Mouse (Mus musculus) CD4-positive, CD25-positive, alpha-beta regulatory T cell (primary cell): ENCODE results near the gene Rnf138rt1. TPM values are rescaled to one million over a fixed set of nuclear protein-coding genes. Genes with fewer than 3 reads are reported as not detected.

ENCODE experiments used
- polyA plus RNA-seq: library from polyadenylated mRNA; unstranded; fragments of 100-300 nt; shearing (Covaris generic); gene quantifications from one replicate; pipeline ENCODE4 v1.2.1, GENCODE M21; 2017

Gene Rnf138rt1
- polyA plus RNA-seq: not detected

DNA sequence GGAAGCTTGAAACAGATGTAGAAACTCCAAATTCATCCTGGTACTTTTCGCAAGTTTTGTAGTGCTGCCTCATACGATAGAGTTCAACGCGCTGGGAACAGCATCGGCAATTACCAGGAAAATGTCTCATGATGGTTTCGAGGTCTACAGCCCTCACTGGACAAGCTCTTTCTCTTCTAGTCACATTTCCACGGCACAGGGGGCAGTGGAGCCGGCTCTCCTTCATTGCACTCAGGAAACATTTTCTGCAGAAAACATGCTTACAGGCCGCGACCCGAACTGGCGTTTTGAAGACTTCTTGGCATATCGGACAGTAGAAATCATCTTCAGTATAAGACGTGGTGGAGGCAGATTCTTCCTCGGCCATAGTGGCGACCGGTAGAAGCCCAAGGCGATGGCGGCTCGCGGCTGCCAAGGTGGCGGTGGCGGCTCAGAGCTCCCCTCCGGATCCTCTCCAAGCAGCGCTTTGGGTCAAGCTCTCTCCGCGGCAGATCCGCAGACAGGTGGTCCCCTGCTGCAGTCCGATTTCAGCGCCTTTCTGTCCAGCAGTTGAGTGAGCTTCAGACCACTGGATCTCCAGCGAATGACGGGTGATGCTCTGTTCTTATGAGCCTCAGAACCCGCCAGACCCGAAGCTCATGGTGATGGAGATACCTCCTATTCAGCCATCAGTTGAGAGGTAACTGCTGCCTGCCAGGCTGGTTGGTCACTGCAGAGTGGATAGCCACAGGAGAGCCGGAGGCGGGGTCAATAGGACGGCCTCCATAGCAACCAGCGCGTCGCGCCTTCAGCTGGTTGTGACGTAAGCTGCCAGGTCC, at the start of gene Rnf138rt1:
Rnf138rt1 (minus strand) TSS at position 713 of the 818 bp plus-strand sequence.

Other genes starting within 250 kb of the Rnf138rt1 start
- gene Grpr, start 211.7 kb downstream of the Rnf138rt1 start, polyA plus RNA-seq: not detected
- 19.0 TPM for gene Ap1s2, start 147.7 kb upstream of the Rnf138rt1 start, polyA plus RNA-seq
- 59.4 TPM for gene Zrsr2, start 197.3 kb upstream of the Rnf138rt1 start, polyA plus RNA-seq